Mouse (Mus musculus) spleen, postnatal 14 days (tissue): ENCODE measurements around the gene Eif4b.
A peak's percentile ranks its signal among the peaks of the same experiment; 100 is the strongest.

Experiments
- DNase-seq, 2 experiments: peaks; one replicate each; pipeline ENCODE4 v3.0.0; 2021 to 2022; ENCODE audit warnings: low spot score in 2 of 2

The Eif4b gene

DNA sequence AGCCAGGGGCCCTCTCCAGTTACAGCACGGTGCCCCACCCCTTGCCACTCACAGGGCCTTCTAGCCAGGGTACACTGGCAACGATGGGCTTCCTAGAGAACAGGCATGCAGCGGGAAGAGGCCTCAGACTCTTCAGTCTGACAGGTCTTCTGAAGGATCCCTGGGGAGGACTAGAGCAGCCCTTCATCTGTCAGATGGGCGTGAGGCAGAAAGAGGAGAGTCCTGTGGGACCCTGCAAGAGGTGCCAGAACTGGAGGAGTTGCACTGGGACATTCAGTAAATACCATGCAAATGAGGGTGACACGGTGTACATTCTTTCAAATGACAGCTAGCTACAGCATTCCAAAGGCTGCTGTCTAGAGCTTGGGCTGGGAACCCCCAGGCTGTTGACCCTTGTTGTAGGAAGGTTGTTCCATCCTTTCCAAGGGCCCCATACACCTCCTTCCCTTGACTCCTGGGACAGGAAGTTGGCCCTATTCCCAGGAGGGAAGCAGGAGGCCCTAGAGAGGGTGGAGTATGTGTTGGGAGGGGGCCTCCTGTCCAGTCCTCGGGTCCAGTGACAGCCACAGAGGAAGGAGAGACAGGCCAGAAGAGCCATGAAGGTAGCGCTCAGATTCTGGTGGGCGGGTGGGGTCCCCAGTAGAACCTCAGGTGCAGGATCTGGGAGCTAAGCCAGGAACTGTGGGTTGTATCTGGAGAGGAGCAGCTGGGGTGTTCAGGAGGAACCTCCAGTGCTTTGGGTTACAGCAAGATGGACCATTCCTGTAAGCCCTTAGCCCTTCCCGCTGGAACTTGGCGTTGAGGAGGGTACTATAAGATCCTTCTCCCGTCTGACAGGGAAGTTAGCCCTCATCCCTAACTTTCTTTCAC is 28.3 kb downstream of the Eif4b start:
- no peak for DNase-seq

DNA sequence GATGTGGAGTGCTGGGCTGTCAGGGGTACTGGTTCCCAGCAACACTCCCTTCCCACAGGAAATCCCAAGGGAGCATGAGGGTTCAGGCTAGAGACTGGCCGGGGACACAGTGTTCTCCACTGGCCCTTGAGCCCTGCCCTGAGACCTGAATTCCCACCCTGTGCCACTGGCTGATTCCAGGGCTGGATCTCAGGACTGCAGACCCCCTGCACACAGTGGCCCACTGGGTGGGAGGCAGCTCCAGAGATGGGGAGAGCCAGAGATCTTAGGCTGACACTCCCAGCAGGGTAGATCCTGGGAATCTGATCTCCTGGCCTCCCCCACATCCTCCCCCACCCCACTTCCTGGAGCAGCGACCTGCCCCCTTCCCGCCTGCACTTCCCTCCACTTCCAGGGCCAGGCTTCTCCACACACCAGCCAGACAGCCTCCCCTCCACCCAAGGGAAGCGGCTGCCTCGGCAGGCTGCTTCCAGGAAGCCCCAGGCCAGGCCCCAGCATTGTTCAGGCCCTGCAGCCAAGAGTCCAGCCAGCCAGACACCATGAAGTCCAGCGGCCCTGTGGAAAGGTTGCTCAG is 29.1 kb downstream of the Eif4b start:
- DNase-seq = no peak

DNA sequence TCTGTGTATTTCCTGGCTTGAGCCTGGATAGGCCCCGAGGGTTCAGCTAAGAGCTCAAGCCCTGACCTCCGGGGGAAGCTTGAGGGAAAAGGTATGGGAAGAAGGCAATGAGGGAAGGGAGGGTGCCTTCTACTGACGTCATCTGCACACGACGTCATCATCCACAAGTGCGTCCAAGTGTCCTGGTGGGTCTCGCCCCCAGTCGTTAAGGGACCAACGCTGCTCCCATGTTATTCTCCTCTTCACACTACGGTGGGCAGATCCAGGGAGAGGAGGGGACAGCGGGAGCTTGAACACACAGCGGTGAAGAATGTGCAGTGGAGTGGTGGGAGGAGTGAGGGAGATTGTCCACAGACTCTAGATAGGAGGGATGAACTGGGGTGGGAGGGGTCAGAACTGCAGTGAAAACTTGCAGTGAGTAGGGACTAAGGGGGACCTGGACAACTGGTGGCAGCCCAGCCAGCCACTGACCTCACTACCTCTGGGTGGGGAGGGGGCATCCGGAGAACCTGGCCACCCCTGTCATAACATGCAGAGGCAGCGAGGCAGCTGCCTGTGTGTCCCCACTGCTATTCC is 29.9 kb downstream of the Eif4b start:
- DNase-seq = no peak

DNA sequence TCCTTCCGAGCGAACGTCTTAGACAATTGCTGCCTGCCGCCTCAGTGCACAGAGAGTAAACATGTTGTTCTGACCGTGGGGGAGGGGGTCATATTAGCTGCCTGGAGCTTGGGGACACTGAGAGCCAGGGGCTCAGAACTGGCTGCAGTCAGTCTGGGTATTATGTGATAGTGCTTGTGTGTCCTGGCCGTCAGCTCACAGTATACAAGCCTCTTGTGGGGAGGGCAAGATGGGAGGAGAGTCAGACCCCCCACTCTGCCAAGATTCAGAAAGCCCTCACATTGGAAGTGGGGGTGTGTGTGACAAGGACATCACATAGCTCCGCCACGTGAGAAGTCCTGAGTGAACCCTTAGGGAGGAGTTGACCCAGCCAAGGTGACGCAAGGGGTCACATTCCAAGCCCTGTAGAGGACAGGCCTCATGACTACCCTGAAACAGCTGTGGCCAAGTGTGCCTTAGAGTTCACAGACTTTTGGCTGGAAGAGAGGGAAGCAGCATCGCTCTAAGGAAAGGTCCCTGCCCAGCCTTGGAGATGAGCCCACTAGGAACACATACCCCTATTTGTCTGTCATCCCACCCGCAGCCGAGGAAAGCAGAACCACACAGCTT is 30.5 kb downstream of the Eif4b start:
- DNase-seq = no peak

DNA sequence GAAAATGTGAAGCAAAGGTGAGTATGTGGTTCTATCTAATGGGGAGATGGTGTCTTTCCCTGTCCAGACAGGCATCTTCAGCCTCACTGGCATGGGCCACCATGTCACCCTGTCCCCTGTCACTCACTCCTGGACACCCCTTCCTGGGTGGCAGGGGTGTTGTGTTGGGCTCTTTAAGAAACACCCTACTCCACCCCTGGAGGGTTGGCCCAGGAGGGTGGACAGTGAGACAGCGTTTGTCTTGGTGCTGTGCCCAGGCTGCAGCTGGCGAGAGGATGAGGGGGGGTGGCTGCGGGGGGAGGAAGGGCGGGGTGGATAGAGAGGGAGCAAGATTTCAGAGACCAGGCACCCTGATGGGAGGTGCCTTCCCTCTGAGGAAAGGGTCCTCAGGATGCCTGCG is 31.8 kb downstream of the Eif4b start:
- no peak for DNase-seq

DNA sequence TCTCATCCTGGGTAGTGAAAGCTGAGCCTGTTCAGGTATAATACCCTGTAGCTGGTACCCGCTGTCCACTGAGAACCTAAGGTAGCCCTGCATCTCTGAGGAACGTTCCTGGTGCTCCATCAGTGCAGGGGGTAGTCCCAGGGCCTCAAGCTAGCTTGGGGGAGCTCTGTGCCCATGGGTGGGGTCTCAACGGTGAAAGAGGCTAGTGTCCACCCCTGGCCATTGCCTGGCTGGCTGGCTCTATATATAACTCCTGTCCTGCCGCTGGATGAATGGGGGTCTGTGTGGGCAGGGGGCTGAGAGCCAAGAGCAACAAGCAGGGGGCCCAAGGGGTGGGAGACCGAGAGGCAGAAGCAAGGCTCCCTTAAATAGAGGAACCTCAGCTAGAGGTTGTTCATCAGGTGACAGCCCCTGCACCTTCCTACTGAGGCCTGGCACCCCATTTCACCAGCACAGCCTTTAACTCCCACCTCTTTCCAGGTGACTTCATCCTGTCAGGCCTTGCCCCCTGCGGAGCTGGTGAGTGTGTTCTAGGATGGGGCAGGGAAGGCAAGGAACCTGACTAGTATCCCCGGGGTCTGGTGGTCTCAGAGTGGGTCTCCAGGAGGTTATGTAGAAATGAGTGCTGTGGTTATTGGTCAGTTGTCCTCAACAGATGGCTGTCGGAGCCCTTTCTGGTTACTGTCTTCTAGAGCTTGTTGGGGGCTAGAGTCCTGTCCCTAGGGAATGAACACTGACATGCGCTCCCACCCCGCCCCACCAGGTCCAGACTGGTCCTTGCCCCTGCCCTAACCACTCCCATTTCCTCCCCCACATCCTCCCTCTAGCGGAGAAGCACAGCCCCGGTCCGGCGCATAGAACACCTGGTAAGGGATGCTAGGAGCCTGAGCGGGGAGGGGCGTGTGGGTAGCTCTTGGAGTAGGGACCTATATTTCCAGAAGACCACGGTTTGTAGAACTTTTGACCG is 32.5 kb downstream of the Eif4b start:
- DNase-seq = no peak

DNA sequence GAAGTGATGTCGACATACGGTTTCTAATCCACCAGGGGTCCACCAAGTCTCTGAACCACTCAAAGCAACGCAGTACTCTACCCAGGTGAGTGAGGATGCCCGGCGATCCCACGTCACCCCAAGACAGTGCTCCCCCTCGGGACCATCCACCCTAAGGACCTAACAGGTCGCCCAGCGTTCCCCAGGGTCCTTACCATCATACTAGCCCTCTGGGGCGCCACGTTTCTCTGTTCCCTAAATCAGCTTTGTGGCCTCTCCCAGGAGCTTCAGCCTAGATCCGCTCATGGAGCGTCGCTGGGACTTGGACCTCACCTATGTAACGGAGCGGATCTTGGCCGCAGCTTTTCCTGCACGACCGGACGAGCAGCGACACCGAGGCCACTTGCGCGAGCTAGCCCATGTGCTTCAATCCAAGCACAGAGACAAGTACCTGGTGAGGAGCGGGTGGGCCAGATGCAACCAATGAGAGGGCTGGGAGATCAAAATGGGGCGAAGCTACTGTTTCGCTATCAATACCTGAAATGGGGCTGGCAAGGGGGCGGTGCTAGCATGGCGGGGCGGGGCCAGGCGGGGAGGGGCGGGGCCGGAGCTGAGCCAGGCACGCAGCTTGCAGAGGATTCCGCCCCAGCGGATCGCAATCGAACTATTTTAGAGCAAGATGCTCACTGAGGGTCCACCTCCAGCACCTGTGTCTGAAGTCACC is 33.3 kb downstream of the Eif4b start:
- no peak for DNase-seq

DNA sequence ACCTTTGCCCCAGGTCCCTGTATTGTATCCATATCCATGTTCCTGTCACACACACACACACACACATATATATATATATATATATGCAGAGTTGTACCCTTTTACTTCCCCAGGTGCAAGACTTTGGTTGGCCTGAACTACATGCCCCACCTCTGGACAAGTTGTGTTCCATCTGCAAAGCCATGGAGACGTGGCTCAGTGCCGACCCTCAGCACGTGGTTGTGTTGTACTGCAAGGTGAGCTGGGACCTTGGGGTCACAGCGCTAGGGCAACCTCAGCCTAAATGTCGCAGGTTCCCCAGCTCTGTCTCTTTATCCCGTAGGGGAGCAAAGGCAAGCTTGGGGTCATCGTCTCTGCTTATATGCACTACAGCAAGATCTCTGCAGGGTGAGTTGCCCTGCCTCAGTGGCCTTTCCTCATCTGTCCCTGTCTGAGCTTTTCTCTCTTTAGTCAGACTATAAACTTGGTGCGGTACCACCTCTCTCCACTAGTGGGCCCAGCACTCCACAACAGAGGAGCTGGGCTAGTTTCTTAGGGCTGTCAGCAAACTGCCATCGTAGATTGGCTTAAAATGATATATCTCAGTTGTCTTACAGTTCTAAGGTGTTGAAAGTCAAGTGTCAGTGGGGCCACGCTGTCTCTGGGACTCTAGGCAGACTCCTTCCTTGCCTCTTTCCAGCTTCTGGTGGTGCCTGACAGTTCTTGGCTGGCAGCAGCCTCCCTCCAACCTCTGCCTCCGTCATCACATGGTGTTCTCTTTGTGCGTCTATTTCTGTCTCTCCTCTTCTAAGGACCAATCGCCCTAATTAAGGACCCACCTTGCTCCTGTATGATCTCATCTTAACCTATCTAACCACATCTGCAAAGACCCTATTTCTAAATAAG is 34.4 kb downstream of the Eif4b start:
- DNase-seq = peak; percentile 41 to 61

DNA sequence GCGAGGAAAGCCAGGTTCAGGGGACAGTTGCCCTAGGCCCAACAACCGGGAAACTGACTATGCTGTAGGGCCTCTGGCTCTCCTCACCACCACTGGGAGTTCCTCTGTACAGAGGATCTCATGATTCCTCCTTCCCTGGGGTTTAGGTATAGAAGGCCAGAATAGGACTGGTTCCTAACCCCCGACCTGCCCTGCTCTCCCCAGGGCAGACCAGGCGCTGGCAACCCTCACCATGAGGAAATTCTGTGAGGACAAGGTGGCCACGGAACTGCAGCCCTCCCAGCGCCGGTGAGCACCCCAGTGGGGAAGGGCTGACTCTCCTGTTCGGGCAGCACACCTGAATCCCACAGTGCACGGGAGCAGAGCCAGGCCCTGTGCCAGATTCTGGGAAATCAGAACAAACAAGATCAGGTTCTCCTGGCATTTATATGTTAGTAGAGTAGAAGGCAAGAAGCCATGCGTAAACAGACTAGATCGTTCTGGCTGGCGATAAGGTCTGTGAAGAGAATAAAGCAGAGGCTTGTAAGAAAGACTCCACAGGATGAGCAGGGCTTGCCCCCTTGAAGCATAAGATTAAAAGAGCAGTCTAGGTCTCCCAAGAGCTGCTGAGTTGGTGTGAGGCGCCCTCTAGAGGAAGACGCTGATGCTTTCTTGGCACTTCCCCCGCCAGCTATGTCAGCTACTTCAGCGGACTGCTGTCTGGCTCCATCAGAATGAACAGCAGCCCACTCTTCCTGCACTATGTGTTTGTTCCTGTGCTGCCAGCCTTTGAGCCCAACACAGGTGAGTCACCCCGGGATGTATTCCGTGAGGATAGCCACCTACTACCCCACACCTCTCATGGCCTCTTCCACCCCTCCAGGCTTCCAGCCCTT is 35.3 kb downstream of the Eif4b start:
- DNase-seq = peak in 1 of 2 experiments; percentile 62

DNA sequence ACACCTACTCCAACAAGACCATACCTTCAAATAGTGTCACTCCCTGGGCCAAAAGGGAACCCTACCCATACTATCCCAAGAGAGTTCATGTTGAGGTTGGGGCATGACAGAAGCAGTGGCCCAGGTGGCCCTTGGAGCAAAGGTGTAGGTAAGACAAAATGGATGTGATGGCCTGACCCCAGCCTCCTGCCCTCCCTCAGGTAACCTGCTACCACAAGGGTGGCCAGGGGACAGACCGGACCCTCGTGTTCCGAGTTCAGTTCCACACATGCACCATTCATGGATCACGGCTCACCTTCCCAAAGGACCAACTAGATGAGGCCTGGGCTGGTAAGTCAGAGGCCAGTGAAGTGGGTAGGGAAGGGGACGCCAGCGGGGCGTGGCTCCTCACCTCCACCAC is 36.7 kb downstream of the Eif4b start:
- DNase-seq = no peak

DNA sequence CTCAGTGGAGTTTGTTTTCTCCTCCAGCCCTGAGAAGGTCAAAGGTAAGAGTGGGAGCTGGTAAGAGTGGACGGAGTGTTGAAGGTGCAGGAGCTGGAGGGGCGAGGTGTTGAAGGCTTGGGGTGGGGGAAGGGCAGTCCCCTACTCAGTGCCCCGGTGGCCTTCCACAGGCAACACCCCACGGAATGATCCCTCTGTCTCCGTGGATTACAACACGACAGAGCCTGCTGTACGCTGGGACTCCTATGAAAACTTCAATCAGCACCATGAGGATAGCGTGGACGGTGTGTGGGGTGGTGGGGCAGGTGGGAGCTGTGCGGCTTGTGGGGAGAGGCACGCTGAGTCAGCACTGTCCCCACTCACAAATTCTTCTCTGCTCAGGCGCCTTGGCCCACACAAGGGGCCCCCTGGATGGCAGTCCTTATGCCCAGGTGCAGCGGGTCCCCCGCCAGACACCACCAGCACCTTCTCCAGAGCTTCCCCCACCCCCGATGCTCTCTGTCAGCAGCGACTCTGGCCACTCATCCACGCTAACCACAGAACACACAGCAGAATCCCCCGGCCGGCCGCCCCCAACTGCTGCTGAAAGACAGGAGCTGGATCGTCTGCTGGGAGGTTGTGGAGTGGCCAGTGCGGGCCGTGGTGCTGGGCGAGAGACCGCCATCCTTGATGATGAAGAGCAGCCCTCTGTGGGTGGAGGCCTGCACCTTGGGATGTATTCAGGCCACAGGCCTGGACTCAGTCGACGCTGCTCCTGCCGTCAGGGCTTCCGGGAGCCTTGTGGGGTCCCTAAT is 37.3 kb downstream of the Eif4b start:
- no peak for DNase-seq

DNA sequence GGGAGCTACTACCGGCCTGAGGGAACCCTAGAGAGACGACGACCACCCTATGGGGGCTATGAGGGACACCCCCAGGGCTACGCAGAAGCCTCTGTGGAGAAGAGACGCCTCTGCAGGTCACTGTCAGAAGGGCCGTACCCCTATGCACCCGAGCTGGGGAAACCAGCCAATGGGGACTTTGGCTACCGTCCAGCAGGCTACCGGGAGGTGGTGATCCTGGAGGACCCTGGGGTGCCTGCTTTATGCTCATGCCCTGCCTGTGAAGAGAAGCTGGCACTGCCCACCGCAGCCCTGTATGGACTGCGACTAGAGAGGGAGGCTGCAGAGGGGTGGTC is 37.9 kb downstream of the Eif4b start:
- no peak for DNase-seq

DNA sequence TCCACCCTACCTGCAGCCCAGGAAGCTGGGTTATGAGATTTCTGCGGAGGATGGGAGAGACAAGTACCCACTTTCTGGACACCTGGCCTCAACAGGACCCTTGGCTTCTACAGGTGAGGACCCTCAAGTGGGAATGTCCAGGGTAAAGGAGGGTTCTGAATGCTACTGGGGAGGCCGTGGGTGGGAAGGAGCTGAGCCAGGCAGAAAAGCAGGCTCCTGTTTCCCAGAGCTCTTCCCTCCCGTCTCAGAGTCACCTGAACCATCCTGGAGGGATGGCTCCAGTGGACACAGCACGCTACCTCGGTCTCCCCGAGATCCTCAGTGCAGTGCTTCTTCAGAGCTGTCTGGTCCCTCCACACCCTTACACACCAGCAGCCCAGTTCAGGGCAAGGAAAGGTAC is 38.6 kb downstream of the Eif4b start:
- DNase-seq = no peak

DNA sequence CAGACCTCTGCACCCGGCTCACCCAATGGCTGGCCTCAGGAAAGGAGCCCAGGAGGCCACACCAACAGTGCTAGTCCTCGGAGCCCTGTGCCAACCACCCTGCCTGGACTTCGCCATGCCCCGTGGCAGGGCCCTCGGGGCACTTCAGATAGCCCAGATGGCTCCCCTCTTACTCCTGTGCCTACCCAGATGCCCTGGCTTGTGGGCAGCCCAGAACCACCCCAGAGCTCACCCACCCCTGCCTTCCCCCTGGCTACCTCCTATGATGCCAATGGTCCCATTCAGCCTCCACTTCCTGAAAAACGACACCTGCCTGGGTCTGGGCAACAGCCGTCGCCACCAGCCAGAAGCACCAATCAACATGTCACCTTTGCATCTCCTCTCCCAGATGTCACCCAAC is 39.3 kb downstream of the Eif4b start:
- DNase-seq = no peak

DNA sequence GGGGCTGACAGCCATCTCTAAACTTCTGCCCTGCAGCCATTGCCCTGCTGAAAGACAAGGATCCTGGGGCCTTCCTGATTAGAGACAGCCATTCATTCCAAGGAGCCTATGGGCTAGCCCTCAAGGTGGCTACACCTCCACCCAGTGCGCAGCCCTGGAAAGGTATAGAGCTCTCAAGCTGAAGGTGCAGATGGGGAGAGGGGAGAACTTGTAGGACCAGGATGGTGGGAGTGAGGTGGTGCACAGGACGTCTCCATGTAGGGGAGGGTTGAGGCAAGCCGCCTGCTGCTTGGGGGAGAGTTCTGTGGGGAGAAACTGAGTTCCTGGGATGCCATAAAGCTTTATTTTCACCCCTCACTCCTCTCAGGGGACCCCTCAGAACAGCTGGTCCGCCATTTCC is 40.1 kb downstream of the Eif4b start:
- no peak for DNase-seq

DNA sequence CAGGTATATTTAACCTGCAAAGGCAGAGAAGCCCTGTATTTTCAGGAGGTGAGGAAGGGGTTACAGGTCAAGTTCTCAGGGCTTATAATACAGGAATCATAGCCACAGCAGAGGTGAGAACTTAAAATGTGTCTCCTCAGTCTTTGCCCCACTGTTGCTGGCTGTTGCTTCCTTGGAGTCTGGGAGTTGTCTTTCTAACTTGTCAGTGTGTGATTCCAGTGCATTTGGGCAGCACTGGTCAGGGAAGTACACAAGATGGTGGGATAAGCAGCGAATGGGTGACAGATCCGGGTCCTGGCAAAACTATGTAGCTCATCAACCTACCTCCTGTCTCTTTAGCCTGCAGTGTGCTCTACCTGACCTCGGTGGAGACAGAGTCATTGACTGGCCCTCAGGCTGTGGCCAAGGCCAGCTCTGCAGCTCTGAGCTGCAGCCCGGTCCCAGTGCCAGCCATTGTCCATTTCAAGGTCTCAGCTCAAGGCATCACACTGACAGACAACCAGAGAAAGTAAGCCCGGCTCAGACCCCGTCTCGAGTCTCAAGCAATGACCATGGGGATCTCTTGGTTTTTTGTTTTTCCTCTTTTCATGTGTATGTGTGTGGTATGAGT is 41.2 kb downstream of the Eif4b start:
- DNase-seq = no peak

DNA sequence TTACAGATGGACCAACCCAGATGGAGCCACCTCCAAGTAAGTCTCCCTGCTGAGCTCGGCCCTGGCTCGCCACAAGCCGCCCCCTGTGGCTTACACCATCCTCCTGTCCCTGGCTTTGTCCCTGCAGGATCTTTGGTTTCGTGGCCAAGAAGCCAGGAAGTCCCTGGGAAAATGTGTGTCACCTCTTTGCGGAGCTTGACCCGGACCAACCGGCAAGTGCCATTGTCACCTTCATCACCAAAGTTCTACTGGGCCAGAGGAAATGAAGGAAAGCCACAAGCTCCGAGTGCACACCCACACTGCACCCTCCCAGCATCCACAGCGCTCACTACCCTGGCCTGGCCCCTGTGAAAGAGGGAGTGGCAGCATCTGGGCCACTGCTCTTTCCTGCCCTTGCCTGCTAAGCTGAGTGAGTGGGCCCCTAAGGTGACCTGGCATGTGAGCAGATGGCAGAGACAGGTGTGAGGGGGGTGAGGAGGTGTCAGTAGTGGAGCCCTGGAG is 42.2 kb downstream of the Eif4b start:
- DNase-seq = no peak
